Mouse (Mus musculus) small intestine, adult 2 months (tissue): ENCODE results near the gene Zfp329.

Source experiments
- CTCF ChIP-seq: fragments of 200-500 bp; IDR thresholded peaks from 2 replicates; pipeline ENCODE4 v1.5.1; 2012; ENCODE audit warnings: low read depth, mild to moderate bottlenecking, control low read depth, inconsistent platforms, low read length, moderate library complexity, mixed read lengths; ENCODE audit not compliant: insufficient replicate concordance, insufficient read length; ENCODE audit errors: extremely low read depth
- POLR2A ChIP-seq: fragments of 200-500 bp; IDR thresholded peaks from 2 replicates; pipeline ENCODE4 v1.6.1; 2012; ENCODE audit warnings: low read depth, mild to moderate bottlenecking, control low read depth, inconsistent platforms, low read length, moderate library complexity

DNA sequence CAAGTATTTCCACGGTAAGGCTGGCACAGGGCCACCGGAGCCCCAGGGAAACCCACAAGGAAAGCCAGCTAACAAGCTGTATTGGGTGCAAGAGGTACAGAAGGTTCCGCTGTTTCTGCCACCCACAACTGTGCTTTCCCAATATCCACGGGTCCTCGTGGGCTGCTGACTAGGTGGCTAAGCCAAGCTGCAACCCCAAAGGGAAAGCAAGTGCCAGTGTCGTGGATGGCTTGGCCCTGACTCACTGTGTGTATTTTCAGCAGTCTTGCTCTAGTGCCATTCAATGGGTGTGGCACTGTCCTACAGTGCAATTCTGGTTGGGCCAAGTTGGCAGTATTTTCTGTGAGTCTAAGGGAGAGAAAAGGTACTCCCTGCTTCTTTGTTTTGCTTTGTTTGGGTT, 31.3 kb downstream of the Zfp329 start:
- TF ChIP-seq CTCF (no peak), POLR2A (no peak)
